Mouse (Mus musculus): Measurements from ENCODE around the gene Clstn3. TPM values are rescaled to one million over a fixed set of nuclear protein-coding genes. Genes with fewer than 3 reads are reported as not detected.
A peak's percentile ranks its signal among the peaks of the same experiment; 100 is the strongest.
"Not testable (repeated sequence)": the region's sequence is repeated elsewhere in the genome, so short reads cannot be mapped to it uniquely, and the experiment has no call there.

The Clstn3 gene
- polyA plus RNA-seq, 1 experiment from 2014 or later, result 12.8 TPM

DNA sequence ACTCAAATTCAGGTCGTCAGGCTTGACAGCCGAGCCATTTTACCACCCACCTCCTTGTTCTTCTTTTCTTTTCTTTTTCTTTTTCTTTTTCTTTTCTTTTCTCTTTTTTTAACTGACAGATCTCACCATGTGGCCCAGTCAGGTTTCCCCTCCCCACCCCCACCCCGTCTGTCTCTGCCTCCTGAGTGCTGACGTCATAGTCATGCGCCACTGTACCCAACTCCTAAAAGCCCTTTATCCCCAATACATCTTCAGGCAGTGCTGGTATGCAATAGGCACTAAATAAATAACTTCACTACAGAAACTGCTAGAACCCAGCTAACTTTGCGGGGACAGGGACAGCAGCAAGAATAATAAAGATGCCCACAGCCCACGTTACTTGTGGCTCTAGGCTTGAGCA lies 28.3 kb downstream of the Clstn3 start:
- H3K27ac ChIP-seq, result no peak overlapping the region
- ATAC-seq (ENCODE audit: low FRiP score, low read depth), result no peak
- no peaks in the 10 kb centered on the region for H3K9me3 ChIP-seq

DNA sequence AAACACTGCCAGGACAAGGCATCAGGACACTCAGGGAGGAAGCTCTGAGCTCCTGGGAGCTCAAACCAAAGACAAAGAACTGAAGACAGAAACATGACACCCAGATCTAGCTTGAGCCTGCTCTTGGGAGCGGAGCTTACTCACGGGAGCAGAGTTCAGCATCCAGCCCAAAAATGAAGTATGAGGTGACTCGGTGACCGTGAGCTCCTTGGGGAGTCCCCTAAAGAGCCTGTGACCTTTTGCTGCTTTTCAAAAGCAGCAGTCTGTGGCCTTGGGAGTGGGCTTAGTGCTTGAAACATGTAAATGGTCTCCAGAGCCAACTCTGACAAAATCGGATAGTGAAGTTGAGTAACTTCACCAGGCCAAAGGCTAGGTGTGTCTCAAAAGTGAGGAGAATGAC lies 29.4 kb downstream of the Clstn3 start:
- peaks cover 5% of the 10 kb centered on the region; the same call in 1 of the 2 replicates for H3K36me3 ChIP-seq
- no peaks in the 10 kb centered on the region for H3K9me3 ChIP-seq
- H3K27ac ChIP-seq, result no peak overlapping the region
- H3K27me3 ChIP-seq, result no peaks in the 10 kb centered on the region
- H3K9ac ChIP-seq, result no peak overlapping the region
- H3K4me2 ChIP-seq (replicated peaks), result no peak overlapping the region
- H3K4me1 ChIP-seq, result no peaks in the 10 kb centered on the region
- ATAC-seq (ENCODE audit: low FRiP score, low read depth), result no peak
- 79% methylated on average over 5 of the region's 5 CpGs for WGBS
- no peak overlapping the region for H3K4me3 ChIP-seq

More for the DNA sequence above, 28.3 kb downstream of the Clstn3 start:
- Histone ChIP-seq H3K4me3 (no peak overlapping the region), H3K4me1 (no peaks in the 10 kb centered on the region), H3K4me2 (replicated peaks) (no peak overlapping the region), H3K27me3 (no peaks in the 10 kb centered on the region), H3K9ac (no peak overlapping the region), H3K36me3 (peaks cover 5% of the 10 kb centered on the region; the same call in 1 of the 2 replicates)
- 83% methylated on average over 7 of the region's 7 CpGs for WGBS

DNA sequence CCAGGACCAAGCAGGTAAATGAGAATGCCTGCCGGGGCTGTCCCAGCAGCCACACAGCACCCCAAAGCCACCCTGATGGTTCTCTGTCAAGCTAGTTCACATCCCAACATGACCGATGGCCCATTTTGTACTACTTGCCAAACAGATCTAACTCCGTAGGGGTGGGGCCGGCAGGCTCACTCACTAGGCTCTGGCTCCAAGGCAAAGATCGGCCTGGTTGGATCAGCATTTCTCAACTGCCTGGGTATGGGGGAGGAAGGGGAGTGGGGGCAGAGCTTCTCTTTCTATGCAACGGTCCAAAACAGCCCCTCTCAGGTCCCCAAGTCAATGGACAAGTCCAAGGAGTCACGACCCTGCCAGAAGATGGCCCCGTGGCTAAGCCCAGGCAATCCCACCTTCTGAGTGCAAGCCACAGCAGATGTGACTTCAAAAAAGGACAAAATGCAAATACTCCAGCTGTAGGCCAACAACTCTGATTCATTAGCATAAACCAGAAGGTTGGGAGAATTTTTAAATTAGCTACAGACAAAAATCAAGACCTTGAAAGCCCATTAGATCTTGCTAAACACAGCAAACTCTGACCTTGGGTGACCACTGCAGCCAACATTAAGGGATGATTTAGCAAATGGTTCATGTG lies 30.8 kb downstream of the Clstn3 start:
- H3K9me3 ChIP-seq, result no peaks in the 10 kb centered on the region
- no peaks in the 10 kb centered on the region for H3K27me3 ChIP-seq
- H3K9ac ChIP-seq, result no peak overlapping the region
- WGBS, result 88% methylated on average over 8 of the region's 8 CpGs
- ATAC-seq (ENCODE audit: low FRiP score, low read depth), result no peak
- H3K36me3 ChIP-seq, result peaks cover 5% of the 10 kb centered on the region; the same call in 1 of the 2 replicates
- no peak overlapping the region for H3K4me3 ChIP-seq
- no peak overlapping the region for H3K4me2 ChIP-seq (replicated peaks)
- H3K4me1 ChIP-seq, result no peaks in the 10 kb centered on the region
- H3K27ac ChIP-seq, result no peak overlapping the region

DNA sequence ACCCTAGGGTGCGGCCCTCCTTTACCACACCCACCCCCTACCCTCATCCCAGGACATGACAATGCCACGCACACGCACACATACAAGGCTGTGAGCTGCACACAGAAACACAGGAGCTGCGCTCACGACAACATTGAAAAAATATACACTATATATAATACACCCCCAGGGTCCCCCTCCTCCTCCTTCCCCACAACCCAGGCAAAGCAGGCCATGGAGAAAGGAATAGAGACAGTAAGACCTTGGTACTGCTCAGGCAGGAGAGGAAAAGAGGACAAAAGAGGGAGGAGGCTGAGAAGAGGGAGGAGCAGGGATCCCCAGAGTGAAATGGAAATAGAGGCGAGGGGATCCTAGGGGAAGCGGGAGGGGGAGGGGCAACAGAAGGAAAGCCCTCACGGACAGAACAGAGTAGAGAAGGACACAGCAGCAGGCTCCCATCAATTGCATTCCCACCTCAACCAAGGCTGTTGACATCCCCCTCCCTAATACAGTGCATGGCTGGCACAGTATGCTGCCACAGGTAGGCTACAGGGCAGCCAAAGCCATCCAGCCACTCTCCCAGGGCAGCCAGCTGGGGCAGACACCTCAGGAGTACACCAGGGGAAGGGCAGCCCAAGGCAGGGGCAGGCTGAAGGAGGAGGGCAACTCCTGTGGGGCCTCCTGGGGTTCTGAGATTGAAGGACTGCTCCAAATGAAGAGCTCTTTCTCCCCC lies 33.7 kb downstream of the Clstn3 start:
- H3K27me3 ChIP-seq, result no peaks in the 10 kb centered on the region
- no peak overlapping the region for H3K27ac ChIP-seq
- H3K4me2 ChIP-seq (replicated peaks), result no peak overlapping the region
- H3K9ac ChIP-seq, result no peak overlapping the region; the same call in 1 of the 2 replicates
- 52% methylated on average over 8 of the region's 8 CpGs for WGBS
- H3K4me1 ChIP-seq, result no peaks in the 10 kb centered on the region
- ATAC-seq (ENCODE audit: low FRiP score, low read depth), result 0 out of 2 replicates have a peak, but pooled peaks have one; percentile 22
- no peak overlapping the region for H3K4me3 ChIP-seq
- H3K36me3 ChIP-seq, result no peaks in the 10 kb centered on the region; the same call in 1 of the 2 replicates
- no peaks in the 10 kb centered on the region for H3K9me3 ChIP-seq

DNA sequence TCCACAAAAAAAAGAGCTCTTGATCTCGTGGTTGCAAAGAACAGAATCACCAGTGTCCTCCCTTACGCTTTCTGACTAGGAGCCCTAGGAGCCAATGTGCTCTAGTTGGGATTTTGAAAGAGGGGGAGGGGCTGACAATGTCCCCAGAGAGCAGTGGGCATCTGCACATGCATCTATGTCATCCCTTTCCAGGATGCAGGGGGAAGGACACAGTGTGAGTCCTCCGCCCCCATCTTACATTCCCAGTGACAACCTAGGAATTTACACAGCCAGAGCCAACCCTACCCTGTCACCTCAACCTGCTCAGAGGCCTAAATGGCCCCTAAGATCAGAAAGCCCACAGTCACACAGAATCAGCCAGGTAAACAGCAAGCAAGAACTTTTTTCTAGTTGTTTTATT lies 34.2 kb downstream of the Clstn3 start:
- Histone ChIP-seq H3K36me3 (no peaks in the 10 kb centered on the region; the same call in 1 of the 2 replicates), H3K27me3 (no peaks in the 10 kb centered on the region), H3K4me2 (replicated peaks) (no peak overlapping the region), H3K4me1 (no peaks in the 10 kb centered on the region), H3K27ac (no peak overlapping the region), H3K9ac (no peak overlapping the region), H3K9me3 (no peaks in the 10 kb centered on the region), H3K4me3 (no peak overlapping the region)
- 76% methylated on average over 3 of the region's 3 CpGs for WGBS
- no peak for ATAC-seq (ENCODE audit: low FRiP score, low read depth)

DNA sequence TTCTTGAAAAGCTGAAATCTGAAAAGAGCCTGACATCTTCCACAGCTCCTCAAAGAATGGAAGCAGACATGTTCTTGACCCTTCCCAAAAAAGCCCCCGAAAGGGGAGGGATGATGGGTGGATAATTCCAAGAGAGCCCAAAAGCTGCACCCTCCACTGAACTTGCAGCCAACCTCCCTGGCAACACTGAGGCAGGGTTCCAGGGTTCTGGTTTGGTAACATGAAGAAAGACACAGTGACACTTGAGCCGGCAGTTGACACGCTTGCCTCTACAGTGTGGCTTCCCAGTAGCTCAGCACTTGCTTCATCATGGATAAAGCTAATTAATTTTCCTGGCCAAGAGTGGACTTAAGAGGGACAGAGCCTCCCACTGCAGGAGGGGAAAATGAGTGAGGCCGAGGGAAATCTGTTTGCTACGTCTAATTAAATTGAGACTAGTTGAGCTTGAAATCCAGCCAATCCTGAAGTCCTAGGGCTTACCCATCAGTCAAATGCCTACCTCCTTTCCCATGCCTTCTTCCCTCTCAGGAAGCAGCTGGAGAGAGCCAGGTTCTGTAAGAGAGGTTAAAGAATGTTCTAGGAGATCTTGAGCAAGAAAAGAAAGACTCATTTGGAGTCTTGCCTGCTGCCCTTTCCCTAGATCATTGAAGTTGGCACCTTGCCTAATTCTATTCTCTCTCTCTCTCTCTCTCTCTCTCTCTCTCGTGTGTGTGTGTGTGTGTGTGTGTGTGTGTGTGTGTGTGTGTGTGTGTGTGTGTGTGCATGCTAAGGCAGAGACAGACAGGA lies 36.6 kb downstream of the Clstn3 start:
- Histone ChIP-seq H3K36me3 (no peaks in the 10 kb centered on the region), H3K27me3 (no peaks in the 10 kb centered on the region), H3K27ac (no peak overlapping the region), H3K4me2 (replicated peaks) (no peak overlapping the region), H3K4me3 (no peak overlapping the region), H3K4me1 (no peaks in the 10 kb centered on the region), H3K9me3 (no peaks in the 10 kb centered on the region), H3K9ac (no peak overlapping the region)
- 68% methylated on average over 5 of the region's 6 CpGs for WGBS
- ATAC-seq (ENCODE audit: low FRiP score, low read depth), result no peak

DNA sequence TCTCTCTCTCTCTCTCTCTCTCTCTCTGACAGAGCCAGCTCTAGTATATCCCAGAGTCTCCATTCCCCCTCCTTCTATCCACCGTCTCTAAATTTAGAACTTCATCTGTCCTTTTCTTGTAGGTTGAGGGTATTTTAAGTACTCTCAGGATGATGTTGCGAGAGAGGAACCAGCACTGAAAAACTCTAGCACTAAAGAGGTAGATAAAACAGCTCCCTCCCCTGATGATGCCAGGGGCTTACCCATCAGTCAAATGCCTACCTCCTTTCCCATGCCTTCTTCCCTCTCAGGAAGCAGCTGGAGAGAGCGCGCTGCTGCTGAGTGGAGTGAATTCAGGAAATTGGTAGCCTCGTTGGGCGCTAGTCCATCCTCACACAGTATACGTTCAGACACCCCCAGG lies 37.3 kb downstream of the Clstn3 start:
- H3K4me3 ChIP-seq, result no peak overlapping the region
- no peak overlapping the region for H3K4me2 ChIP-seq (replicated peaks)
- no peaks in the 10 kb centered on the region for H3K27me3 ChIP-seq
- H3K36me3 ChIP-seq, result no peaks in the 10 kb centered on the region
- no peak overlapping the region for H3K9ac ChIP-seq
- no peaks in the 10 kb centered on the region for H3K4me1 ChIP-seq
- no peak for ATAC-seq (ENCODE audit: low FRiP score, low read depth)
- WGBS, result 85% methylated on average over 7 of the region's 7 CpGs
- 0 out of 2 replicates have a peak, but pooled peaks cover under 1% of the 10 kb centered on the region for H3K9me3 ChIP-seq
- no peak overlapping the region for H3K27ac ChIP-seq

DNA sequence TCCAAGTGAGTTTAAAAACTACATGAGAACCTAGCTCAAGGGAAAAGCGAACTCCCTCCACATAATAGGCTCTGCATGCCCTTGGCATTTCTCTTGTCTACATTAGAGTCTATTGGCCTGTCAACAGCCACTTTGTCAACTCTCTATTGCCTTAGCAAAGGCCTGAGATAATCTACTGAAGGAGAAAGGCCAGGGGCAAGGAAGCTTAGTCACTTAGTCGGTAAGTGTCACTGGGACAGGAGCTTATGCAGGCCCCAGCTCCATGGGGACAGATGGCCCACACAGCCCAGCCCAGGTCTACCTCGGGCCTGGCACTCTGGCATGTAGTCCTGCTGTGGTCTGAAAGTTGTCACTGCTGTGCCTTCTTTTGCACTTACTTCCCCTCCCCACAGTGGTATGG lies 38.0 kb downstream of the Clstn3 start:
- H3K9me3 ChIP-seq, result 0 out of 2 replicates have a peak, but pooled peaks cover 4% of the 10 kb centered on the region
- 52% methylated on average over 3 of the region's 3 CpGs for WGBS
- ATAC-seq (ENCODE audit: low FRiP score, low read depth), result no peak

DNA sequence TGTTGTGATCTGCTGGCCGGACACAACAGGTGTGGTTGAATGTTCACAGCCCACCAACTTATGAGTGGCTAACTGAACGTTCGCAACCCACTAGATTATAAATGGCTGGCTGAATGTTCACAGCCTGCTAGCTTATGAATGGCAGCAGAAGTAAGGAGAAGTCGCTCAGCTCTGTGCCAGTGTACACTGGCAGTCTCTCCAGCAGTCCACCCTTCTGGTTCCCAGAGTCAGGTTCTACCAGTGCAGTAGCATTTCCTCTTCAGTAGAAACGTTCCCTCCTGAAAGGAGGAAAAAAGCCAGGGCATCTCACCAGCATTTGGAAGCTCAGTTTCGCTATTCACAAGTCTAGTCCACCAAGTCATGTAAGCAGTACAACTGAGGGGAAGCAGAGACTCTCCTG lies 39.1 kb downstream of the Clstn3 start:
- Histone ChIP-seq H3K27ac (no peak overlapping the region; the same call in 1 of the 2 replicates), H3K27me3 (no peaks in the 10 kb centered on the region), H3K4me3 (no peak overlapping the region), H3K9ac (no peak overlapping the region), H3K4me2 (replicated peaks) (no peak overlapping the region), H3K9me3 (0 out of 2 replicates have a peak, but pooled peaks cover 4% of the 10 kb centered on the region), H3K36me3 (no peaks in the 10 kb centered on the region), H3K4me1 (no peaks in the 10 kb centered on the region)
- 72% methylated on average over 6 of the region's 6 CpGs for WGBS
- no peak for ATAC-seq (ENCODE audit: low FRiP score, low read depth)

More for the DNA sequence above, 38.0 kb downstream of the Clstn3 start:
- Histone ChIP-seq H3K27ac (no peak overlapping the region), H3K36me3 (no peaks in the 10 kb centered on the region), H3K4me2 (replicated peaks) (no peak overlapping the region), H3K27me3 (no peaks in the 10 kb centered on the region), H3K4me1 (no peaks in the 10 kb centered on the region), H3K9ac (no peak overlapping the region), H3K4me3 (no peak overlapping the region)

DNA sequence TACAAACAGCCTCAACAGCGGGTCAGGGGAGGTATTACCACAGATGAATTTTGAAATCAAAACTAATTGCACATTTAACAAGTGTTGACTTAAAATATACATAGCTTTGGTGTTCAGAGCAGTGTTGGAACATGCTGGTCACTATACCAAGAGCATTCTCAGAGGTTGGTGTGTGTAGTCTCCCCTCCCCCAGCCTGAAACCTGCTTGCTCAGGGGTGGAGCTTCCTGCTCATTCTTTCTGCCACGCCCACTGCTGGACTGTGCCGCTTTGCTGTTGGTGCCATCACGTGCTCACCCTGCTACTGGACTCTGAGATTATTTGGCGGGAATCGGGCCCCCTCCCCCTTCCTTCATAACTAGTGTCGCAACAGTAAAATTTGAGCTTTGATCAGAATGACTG lies 39.6 kb downstream of the Clstn3 start:
- not testable (repeated sequence) for H3K27ac ChIP-seq; H3K4me1 ChIP-seq; H3K36me3 ChIP-seq; H3K27me3 ChIP-seq; H3K4me3 ChIP-seq; H3K9me3 ChIP-seq; H3K4me2 ChIP-seq (replicated peaks); ATAC-seq (ENCODE audit: low FRiP score, low read depth); H3K9ac ChIP-seq
- WGBS, result 61% methylated on average over 7 of the region's 7 CpGs

DNA sequence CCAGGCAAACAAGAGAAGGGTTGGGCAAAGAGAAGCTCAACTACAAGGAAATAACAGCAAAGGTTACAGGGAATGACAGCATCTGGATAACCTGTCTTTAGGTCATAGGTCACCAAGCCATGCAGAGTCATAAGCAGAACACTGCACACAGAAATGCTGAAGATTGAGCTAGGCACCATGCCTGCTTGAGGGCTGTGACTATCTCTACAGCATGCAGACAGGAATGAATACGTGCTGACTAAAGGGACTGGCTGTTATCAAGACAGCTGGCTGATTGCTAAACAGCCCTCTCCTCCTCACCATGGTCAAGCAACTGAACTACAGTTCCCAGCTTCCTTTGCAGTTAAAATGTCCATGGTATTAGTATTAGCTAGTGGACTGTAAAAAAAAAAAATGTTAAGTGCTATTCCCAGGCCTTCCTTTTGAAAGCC lies 40.5 kb downstream of the Clstn3 start:
- no peaks in the 10 kb centered on the region for H3K4me1 ChIP-seq
- 33% methylated on average over 1 of the region's 1 CpGs for WGBS
- no peak for ATAC-seq (ENCODE audit: low FRiP score, low read depth)

DNA sequence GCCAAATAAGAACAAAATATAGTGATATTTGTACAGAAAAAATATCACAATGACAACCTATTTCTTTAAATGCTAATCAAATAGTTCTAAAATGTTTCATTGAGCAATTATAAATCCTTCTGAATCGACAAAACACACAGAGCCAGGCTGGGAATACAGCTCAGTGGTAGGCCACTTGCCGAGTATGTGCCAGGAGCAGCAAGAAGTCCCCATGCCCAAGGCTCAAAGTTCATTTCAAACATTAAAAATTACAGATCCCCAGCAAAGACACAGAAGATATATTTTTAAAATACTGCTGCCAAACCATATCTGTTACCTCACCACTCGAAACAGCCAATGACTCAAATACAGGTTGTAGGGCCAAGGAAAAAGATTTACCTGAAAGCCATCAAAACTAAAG lies 45.9 kb downstream of the Clstn3 start:
- no peak overlapping the region for H3K9ac ChIP-seq
- no peak overlapping the region for H3K4me3 ChIP-seq
- H3K36me3 ChIP-seq, result no peaks in the 10 kb centered on the region
- H3K4me1 ChIP-seq, result peaks cover 15% of the 10 kb centered on the region
- H3K27me3 ChIP-seq, result no peaks in the 10 kb centered on the region
- H3K9me3 ChIP-seq, result 0 out of 2 replicates have a peak, but pooled peaks cover 4% of the 10 kb centered on the region
- WGBS, result 87% methylated on average over 3 of the region's 3 CpGs
- no peak for ATAC-seq (ENCODE audit: low FRiP score, low read depth)
- no peak overlapping the region for H3K4me2 ChIP-seq (replicated peaks)
- H3K27ac ChIP-seq, result no peak overlapping the region

More for the DNA sequence above, 40.5 kb downstream of the Clstn3 start:
- H3K9ac ChIP-seq, result no peak overlapping the region
- no peaks in the 10 kb centered on the region for H3K36me3 ChIP-seq
- H3K27ac ChIP-seq, result no peak overlapping the region
- H3K4me2 ChIP-seq (replicated peaks), result no peak overlapping the region
- no peaks in the 10 kb centered on the region for H3K27me3 ChIP-seq
- H3K4me3 ChIP-seq, result no peak overlapping the region
- H3K9me3 ChIP-seq, result 0 out of 2 replicates have a peak, but pooled peaks cover 4% of the 10 kb centered on the region
